ENCODE assay signal across 8 mouse cellular contexts in genomic region chr6:126645644-126646358, GRCm38 (mm10). TPM values are rescaled to one million over a fixed set of nuclear protein-coding genes. Genes with fewer than 3 reads are reported as not detected.
DNase-seq lines count a peak whose midpoint lies in the region; ATAC-seq and TF ChIP-seq lines count a peak whose summit lies in the region.

No protein-coding gene starts in this region.

- H3K27me3 ChIP-seq in kidney, adult 2 months (replicated peaks; ENCODE audit: control insufficient read depth, insufficient read depth, low read length), result peaks cover 2% of the 10 kb centered on the region; the same call in 1 of the 2 replicates
- H3K27me3 ChIP-seq in heart, embryonic 15.5 days, result peaks cover 85% of the 10 kb centered on the region

- H3K4me3 ChIP-seq in kidney, adult 2 months (ENCODE audit: insufficient read depth, low read depth, low read length), result no peak overlapping the region
- peak overlapping the region; percentile 54 for H3K4me3 ChIP-seq in heart, embryonic 15.5 days
- H3K4me3 ChIP-seq in left cerebral cortex, adult 2 months, result peak overlapping the region; percentile 81

- peak; percentile 57 to 68 for DNase-seq in kidney, postnatal 4 days
- DNase-seq in kidney, adult 2 months, result no peak
- DNase-seq in left cerebral cortex, adult 2 months (ENCODE audit: extremely low spot score in 1 of 2, low spot score in 2 of 2), result peak; percentile 74 to 85
- peak; percentile 80 for DNase-seq in neural tube, embryonic 10.5 days (ENCODE audit: extremely low spot score, low spot score)

- H3K4me1 ChIP-seq in kidney, adult 2 months (ENCODE audit: control insufficient read depth, insufficient read depth, low read length), result no peaks in the 10 kb centered on the region
- H3K4me1 ChIP-seq in heart, embryonic 15.5 days (replicated peaks), result peaks cover 34% of the 10 kb centered on the region

- H3K27ac ChIP-seq in kidney, adult 2 months (ENCODE audit: insufficient read depth, low read depth, low read length), result no peak overlapping the region
- H3K27ac ChIP-seq in heart, embryonic 15.5 days, result no peak overlapping the region
- peak overlapping the region; percentile 99 for H3K27ac ChIP-seq in left cerebral cortex, adult 2 months

- no peak overlapping the region for H3K9ac ChIP-seq in heart, embryonic 15.5 days

- no peaks in the 10 kb centered on the region for H3K36me3 ChIP-seq in kidney, adult 2 months (ENCODE audit: control insufficient read depth, insufficient read depth, low read length)
- no peaks in the 10 kb centered on the region for H3K36me3 ChIP-seq in heart, embryonic 15.5 days

- no peak for TF ChIP-seq CTCF in kidney, adult 2 months (conservative IDR thresholded peaks at IDR 0.05; ENCODE audit: insufficient read depth, insufficient read length, low read depth, low read length)
- no peak for TF ChIP-seq CTCF in left cerebral cortex, adult 2 months (IDR thresholded peaks at IDR 0.05)

- TF ChIP-seq POLR2A in kidney, adult 2 months (IDR thresholded peaks at IDR 0.05; ENCODE audit: low read depth, low read length), result no peak

- no peaks in the 10 kb centered on the region for H3K9me3 ChIP-seq in heart, embryonic 15.5 days (replicated peaks)

- 2% methylated on average over 27 of the region's 27 CpGs for WGBS in kidney, adult 2 months
- WGBS in heart, embryonic 15.5 days, result 2% methylated on average over 27 of the region's 27 CpGs

- peak overlapping the region; percentile 92 for H3K4me2 ChIP-seq in heart, embryonic 15.5 days

- intact Hi-C loops in left cerebral cortex, adult 2 months (cut with DNase I), result no loop called here

- 0 out of 2 replicates have a peak, but pooled peaks have one; percentile 52 for ATAC-seq in common myeloid progenitor, adult 5-6 weeks (replicated peaks; ENCODE audit: low read depth, poor library complexity, severe bottlenecking)
- peak; percentile 24; the same call in 1 of the 2 replicates for ATAC-seq in heart, embryonic 15.5 days (replicated peaks; ENCODE audit: insufficient number of reproducible peaks, insufficient read depth, low FRiP score, low read depth)
- ATAC-seq in inflammation-experienced regulatory T-cells, adult 6 months, result no peak
- no peak for ATAC-seq in monocyte, adult 5-6 weeks (replicated peaks; ENCODE audit: insufficient number of reproducible peaks, low FRiP score, low TSS enrichment, poor library complexity, severe bottlenecking)

RNA-seq across cellular contexts. Expression of gene Kcna1, which starts 0.4 kb away (rescaled TPM):
- 0.77 and 1.2 TPM in 2 replicates for polyA plus RNA-seq in kidney, adult 2 months (2012; rRNA removed)
- total RNA-seq in common myeloid progenitor, adult 5-6 weeks (2017), result not detected in 2 replicates
- 0.18 and 0.33 TPM in 2 replicates for polyA plus RNA-seq in heart, embryonic 15.5 days (2015; fragmentation: Nextera tagmentation; extraction: Ambion mirVana)
- total RNA-seq in left cerebral cortex, adult 2 months (2021), result 100 to 1,000 TPM; 120 to 122 TPM
- polyA plus RNA-seq in inflammation-experienced regulatory T-cells, adult 6 months (2017; shearing (Covaris generic)), result not detected
- not detected in 3 replicates for total RNA-seq in monocyte, adult 5-6 weeks (2017)

Comparison
In these comparisons a context has a peak if more than half of its experiments do, and no peak if none do; other contexts are left out.
1. ATAC-seq: peak in common myeloid progenitor, adult 5-6 weeks (single experiment) and heart, embryonic 15.5 days (single experiment); none in inflammation-experienced regulatory T-cells, adult 6 months (single experiment) and monocyte, adult 5-6 weeks (single experiment).
2. RNA of gene Kcna1, which starts 0.4 kb away (total RNA-seq): 120 to 122 TPM in left cerebral cortex, adult 2 months; not detected in common myeloid progenitor, adult 5-6 weeks and not detected in monocyte, adult 5-6 weeks; every median in the first group is over 100 times any median in the second.